Mouse (Mus musculus): ENCODE measurements at regions not wholly inside any gene's neighbourhood (a gene's known extent, or its start where the extent isn't known, plus 50 kb on each side); places are given as distances from the start of the nearest gene placed in this dataset.

DNA sequence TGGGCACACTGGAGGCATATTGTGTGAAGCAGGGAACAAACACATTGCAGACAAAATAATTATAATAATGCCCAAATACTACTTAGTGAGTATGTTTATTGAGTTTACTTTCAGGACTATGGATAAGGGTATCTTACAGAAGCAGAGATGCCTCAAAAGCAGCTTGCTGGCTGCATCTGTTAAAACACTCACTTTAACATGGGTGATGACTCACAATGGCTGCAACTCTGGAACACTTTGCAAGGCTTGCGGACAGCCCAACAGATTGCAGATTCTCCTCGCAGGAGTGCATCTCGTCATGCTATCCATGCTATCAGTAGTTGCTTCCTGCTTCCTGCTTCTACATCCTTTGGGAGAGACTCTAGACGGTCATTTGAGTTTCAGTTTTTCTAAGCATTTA lies 373.2 kb upstream of the Arpp21 start:
- no peak for DNase-seq (ENCODE audit: low read depth)

GRCm38 (mm10) chr9:112607221-112607620 lies 371.5 kb upstream of the Arpp21 start:
- no peak for DNase-seq (ENCODE audit: low read depth)

DNA sequence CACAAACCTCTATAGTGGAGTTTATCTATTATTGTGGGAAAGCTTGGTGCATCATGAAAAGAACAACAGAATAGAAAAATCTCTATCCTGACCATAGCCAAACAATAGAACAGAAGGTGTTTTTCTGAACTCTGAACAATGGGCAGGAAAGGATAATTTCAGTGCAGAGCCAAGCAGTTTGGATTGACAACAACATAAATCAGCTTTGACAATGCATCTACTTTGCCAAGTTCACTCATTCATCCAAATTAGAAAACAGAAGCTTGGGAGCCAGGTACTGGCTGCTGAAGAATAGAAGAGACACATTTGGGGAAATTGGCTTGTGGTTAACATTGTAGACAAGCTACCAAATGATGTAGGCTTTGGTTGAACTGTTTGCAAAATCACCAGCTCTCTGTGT lies 360.0 kb upstream of the Arpp21 start:
- no peak for DNase-seq (ENCODE audit: low read depth)

DNA sequence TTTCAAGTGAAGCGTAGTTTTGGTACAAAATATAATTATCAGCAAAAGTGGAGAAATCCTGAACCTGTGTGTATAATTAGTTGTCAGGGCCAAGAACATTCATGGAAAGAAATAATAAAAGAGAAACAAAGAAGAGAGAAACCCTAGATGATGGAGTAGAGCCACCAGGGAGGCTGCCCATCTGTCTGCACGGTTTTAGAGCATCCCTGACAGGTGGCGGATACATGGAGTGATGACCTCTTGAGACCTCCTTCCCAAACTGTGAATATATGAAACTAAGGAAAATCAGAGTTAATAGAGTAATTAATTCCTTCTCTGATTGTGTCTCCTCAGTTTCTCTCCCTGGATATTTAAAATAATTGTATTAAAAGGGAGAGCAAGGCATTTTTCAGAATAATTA lies 354.5 kb upstream of the Arpp21 start:
- no peak for DNase-seq (ENCODE audit: low read depth)

DNA sequence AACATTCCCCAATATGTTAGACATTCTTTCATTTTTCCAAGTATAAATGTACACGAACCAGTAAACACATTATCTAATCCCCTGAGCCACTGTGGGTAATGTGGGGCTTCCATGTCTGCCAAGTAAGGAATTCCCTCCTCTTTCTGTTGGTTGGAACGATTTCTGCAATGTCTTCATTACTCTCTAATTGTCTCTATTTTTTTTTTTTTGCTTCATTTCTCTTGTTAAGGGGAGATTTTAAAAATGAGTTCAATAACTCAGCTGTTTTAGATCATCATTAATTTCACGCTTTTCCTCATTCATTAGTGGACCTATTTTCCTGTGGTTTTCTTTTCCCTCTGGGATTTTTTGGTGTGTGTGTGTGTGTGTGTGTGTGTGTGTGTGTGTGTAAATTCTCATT lies 337.6 kb upstream of the Arpp21 start:
- DNase-seq (ENCODE audit: low read depth): no peak

GRCm38 (mm10) chr9:112561348-112561747 lies 325.6 kb upstream of the Arpp21 start:
- no peak for DNase-seq (ENCODE audit: low read depth)

GRCm38 (mm10) chr9:112560226-112560625 lies 324.5 kb upstream of the Arpp21 start:
- DNase-seq (ENCODE audit: low read depth): no peak

DNA sequence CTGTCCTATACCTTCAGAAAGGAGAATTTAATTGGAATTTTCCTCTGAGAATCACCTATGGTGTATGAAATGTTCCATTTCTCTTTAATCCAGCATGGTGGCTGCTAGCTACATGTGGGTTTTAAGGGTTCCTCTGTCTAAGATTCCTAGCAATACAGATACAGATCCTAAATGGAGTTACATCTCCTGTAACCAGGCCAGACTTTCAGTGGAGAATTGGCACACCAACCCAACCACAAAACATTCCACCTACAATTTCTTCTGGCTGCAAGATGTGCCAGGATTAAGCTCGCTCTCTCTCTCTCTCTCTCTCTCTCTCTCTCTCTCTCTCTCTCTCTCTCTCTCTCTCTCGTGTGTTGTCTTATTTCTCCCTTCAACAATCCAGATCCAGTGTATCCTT lies 302.2 kb upstream of the Arpp21 start:
- no peak for DNase-seq (ENCODE audit: low read depth)

DNA sequence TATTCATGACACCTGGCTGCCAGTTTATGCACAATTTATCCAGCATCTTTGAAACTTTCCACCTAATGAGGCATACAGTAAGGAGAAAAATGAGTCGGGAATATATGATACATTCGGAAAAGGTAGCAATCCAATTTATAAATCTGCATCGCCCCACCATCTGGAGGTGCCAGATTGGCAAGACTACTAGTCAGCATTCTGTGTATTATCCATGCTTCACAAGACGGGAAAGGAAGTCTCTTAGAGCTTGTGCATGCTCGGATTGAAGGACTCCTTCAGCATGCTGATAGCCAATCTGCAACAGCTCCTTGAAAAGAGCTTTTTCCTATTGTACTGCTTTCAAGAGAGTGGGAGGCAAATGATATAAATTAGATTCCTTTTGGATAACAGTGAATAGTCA lies 289.6 kb upstream of the Arpp21 start:
- no peak for DNase-seq (ENCODE audit: low read depth)

DNA sequence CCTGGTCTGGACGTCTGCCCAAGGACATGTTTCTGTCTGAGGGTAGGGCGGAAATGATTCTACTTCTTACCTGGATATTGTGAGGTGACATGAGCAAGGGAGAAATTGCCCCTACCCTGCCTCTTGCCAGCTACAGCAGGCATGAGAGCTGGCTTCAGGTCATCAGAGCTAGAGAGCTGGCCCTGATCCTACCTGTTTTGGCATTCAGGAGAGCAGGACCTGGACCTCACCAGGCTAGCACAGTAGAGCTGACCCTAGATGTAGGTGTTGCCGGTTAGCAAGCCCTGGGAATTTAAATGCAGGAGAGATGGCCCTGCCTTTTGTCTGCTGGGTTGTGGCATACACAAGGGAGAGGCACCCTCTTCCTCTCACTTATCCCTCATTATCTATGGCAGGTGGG lies 287.5 kb upstream of the Arpp21 start:
- no peak for DNase-seq (ENCODE audit: low read depth)

DNA sequence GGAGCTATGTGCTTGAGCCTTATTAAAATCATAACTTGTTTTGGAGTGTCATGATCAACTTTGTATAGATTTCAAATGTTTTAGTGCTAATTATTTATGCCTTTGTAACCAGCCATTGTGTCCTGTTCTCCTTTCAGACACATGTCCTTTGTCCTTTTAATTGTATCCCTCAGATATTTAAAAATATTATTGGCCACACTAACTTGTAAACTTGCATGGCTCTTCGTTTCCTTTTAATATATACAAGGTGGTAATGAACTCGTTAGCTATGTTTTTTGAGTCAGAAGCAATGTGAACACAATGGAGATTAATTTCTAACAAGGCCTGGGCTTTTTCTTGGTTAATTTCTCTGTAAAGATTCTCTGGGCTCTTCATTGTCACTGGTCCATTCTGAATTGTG lies 275.0 kb upstream of the Arpp21 start:
- DNase-seq (ENCODE audit: low read depth): no peak

- no peak for DNase-seq (ENCODE audit: low read depth)
Measured at GRCm38 (mm10) chr9:112506871-112507270, 271.1 kb upstream of the Arpp21 start.

- no peak for DNase-seq (ENCODE audit: low read depth)
Measured at GRCm38 (mm10) chr9:112498676-112499075, 262.9 kb upstream of the Arpp21 start.

GRCm38 (mm10) chr9:112495930-112496527 lies 260.3 kb upstream of the Arpp21 start:
- DNase-seq (ENCODE audit: low read depth): no peak

GRCm38 (mm10) chr9:112490963-112491362 lies 255.2 kb upstream of the Arpp21 start:
- DNase-seq (ENCODE audit: low read depth): no peak

DNA sequence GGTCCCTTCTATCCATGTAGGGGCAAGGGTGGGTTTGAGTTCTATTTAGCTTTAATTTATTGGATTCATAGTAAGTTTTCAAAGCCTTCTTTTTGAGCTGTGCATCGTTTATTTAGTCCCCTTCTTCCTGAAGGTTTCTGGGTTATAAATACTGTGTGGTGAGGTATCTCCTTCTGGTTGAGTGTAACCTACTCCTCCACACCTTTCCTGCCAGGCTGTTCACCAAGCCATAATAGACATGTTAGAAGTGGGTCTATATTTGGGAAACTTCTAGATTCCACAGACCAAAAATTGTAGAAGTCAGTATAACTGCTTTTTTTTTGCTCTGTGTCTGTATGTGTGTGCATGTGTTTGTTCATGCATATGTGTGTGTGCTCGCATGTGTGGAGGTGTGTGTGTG lies 240.9 kb upstream of the Arpp21 start:
- DNase-seq (ENCODE audit: low read depth): no peak

GRCm38 (mm10) chr9:112457594-112457993 lies 221.9 kb upstream of the Arpp21 start:
- DNase-seq (ENCODE audit: low read depth): no peak

- no peak for DNase-seq (ENCODE audit: low read depth)
Measured at GRCm38 (mm10) chr9:112454706-112455105, 219.0 kb upstream of the Arpp21 start.

GRCm38 (mm10) chr9:112447515-112447914 lies 211.8 kb upstream of the Arpp21 start:
- DNase-seq (ENCODE audit: low read depth): peak; percentile 7

GRCm38 (mm10) chr9:112446981-112447380 lies 211.2 kb upstream of the Arpp21 start:
- no peak for DNase-seq (ENCODE audit: low read depth)

DNA sequence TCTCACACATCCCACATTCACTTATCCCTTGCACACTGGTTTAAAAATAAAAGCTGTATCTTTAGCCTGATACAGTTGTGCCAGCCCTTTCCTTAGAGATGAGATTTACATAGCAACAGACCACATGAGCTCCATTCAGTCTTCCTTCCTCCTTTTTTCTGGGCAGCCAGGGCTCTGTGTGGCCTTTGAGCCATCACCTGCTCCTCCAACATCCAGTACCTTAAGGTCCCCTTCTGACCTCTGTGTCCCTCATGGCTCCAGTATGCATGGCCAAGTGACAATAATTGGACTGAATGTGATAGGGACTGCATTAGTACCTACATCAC lies 210.3 kb upstream of the Arpp21 start:
- DNase-seq (ENCODE audit: low read depth): no peak

DNA sequence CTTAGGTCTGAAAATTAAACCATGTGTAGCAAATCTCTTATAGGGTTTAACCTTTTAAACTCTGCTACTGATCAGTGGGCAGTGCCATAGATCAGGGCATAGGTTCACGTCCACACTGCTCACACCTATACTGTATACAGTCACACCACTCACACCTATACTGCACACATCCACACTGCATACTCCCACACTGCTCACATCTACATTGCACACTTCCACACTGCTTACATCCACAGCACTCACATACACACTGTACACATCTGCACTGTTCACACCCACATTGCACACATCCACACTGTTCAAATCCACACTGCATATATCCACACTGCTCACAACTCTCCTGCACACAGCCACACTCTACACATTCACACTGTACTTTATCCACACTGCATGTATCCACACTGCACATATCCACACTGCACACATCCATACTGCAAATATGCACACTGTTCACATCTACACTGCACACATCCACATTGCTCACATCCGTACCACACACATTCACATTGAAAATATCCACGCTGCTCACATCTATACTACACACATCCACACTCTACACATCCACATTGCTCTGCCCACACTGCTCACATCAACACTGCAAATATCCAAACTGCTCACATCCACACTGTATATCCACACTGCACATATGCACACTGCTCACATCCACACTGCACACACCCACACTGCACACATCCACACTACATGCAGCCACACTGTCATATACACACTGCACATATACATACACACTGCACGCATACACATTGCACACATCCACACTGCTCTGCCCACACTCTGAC lies 209.7 kb upstream of the Arpp21 start:
- no peak for DNase-seq (ENCODE audit: low read depth)

DNA sequence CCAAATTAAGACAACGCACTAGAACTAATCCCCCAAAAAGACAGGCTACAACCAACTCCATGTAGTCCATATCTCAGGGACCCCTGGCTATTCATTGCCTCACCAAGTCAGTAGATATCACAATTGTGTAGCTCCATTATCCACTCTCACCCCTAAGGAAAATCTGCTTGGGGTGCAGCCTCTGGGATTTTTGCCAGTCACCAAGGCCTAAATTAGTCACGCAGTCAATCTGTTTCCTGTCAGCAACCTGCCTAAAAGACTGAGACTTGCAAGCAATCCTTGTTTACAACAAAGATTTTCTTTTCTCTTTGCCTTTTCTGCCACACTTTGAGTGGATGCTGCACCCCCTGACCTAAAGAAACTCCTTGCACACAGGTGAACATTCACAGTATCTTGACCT lies 208.5 kb upstream of the Arpp21 start:
- DNase-seq (ENCODE audit: low read depth): no peak

DNA sequence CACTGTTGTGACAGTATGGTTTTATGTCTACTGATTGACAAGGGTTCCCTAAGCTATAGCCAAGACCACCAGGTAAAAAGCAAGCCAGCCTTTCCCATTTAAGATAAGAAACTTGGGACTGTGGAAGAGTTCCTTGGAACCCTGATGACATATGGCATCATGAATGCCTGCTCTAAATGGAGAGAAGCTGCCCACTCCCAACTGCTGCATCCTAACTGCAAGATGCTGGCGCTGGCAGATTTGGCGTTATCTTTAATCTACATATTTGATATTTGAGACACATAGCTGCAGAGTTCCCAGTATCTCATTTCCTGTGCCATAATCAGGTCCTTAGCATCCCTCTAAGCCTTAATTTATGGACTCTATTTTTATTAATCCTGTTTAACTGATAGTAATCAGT lies 200.4 kb upstream of the Arpp21 start:
- no peak for DNase-seq (ENCODE audit: low read depth)

Measured in c-Kit-positive CD71-negative TER-119-negative erythroid progenitor cells, embryonic 14.5 days (primary cell).